Mouse (Mus musculus): ENCODE results near the gene Asb5.

DNA sequence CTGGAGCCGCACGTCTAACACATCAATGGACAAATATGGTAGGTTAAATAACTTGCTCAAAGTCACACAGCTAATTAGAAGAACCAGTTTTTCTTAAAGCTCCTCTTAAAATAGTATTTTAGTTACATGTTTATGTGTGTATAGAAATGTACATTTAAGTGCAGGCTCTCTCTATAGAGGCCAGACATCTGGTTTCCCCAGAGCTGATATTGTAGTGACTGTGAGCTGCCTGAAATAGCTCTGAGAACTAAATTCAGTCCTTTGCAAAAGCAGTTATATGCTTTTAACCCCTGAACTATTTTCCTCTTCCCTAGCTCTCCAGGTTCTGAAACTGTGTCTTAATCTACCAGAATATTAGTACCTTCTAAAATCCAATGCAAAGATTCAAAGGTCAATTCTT, 68.0 kb downstream of the Asb5 start:
- TF ChIP-seq CTCF (conservative IDR thresholded peaks at IDR 0.05; ENCODE audit: low read length) (no peak), NANOG (IDR thresholded peaks at IDR 0.05; ENCODE audit: borderline replicate concordance, low read length) (no peak)

Measured in E14TG2a.4 (cell line).